Comparison of ENCODE assay signal across 12 mouse cellular contexts in the genomic region with DNA sequence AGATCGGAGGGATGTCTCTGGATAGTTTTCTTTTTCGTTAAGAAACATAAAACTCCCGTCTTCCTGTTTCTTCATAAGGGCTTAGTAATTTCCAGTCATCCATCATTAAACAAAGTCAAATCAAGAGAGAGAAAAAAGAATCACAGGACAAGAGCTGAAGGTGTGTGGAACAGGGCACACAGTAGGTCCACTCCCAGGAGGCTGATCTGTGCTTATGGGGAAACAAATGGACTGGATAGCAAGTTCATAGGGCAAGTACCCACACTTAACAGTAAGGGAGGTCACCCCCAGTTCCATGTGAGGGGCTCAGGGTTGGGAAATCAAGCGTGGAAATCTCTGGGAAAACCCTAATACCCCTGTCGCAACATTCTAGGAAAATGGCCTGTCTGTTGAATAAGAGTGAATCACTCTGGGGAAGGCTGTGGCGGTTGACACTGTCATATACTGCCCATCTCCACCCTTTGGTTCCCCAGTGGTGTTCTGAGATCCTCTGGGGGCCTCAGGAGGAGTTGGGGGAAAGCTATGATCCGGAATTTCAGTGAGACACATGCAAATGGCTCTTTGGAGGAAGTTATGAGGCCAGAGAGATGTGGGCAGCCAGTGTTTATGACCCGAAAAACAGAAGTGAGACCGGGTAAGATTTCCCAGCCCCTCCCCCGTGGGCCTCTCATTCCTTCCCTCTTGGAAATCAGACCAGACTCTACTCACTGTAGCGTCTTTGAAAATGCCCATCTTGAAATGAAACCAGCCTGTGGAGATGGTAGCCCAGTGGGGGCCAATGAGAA. TPM values are rescaled to one million over a fixed set of nuclear protein-coding genes. Genes with fewer than 3 reads are reported as not detected.
A peak's percentile ranks its signal among the peaks of the same experiment; 100 is the strongest.
DNase-seq lines count a peak whose midpoint lies in the region; ATAC-seq and TF ChIP-seq lines count a peak whose summit lies in the region.
"Had no signal": no experiment of that assay in that cellular context is flagged by ENCODE, and none has a peak within 500 bp of the region (broad histone marks: within the 10 kb centered on the region; RNA-seq: fewer than 3 reads in every experiment).

No protein-coding gene starts in this region.

- ATAC-seq in kidney, embryonic 16.5 days (ENCODE audit: low FRiP score, low TSS enrichment): peak; percentile 11; the same call in 1 of the 2 replicates
- peak; percentile 60 to 61; a peak in 3 of 4 replicates for ATAC-seq in hematopoietic stem cell, adult 5-6 weeks (replicated peaks in 1 of 2; ENCODE audit: insufficient read depth in 1 of 2, low FRiP score in 2 of 2, low TSS enrichment in 1 of 2, low read depth in 1 of 2, poor library complexity in 2 of 2, severe bottlenecking in 2 of 2)
- peak; percentile 87 for ATAC-seq in monocyte, adult 5-6 weeks (replicated peaks; ENCODE audit: insufficient number of reproducible peaks, low FRiP score, low TSS enrichment, poor library complexity, severe bottlenecking)
- ATAC-seq in erythroblast, adult 5-6 weeks (replicated peaks; ENCODE audit: low FRiP score, poor library complexity, severe bottlenecking): no peak
- ATAC-seq: forebrain, embryonic 16.5 days had no signal

- 38% methylated on average over 11 of the region's 11 CpGs for WGBS in kidney, embryonic 16.5 days

- TF ChIP-seq EP300 in CH12.LX (IDR thresholded peaks at IDR 0.05; ENCODE audit: low read length): peak; percentile 97

- peak; percentile 56; the same call in 1 of the 2 replicates for TF ChIP-seq POLR2A in CH12.LX (IDR thresholded peaks at IDR 0.05; ENCODE audit: low read depth, low read length)

- H3K79me2 ChIP-seq in CH12.LX (replicated peaks; ENCODE audit: control insufficient read depth, extremely low read depth, insufficient read depth, poor library complexity, severe bottlenecking): no peaks in the 10 kb centered on the region

- in situ Hi-C loops in CH12.LX (cut with MboI; ENCODE audit: low pct_ligation_motif_present, low pct_unique_long_range_greater_than_20kb, low sequenced_read_pairs): no loop called here

- H3K4me2 ChIP-seq in kidney, embryonic 16.5 days (replicated peaks; ENCODE audit: low read depth, low read length): peak overlapping the region; percentile 25
- H3K4me2 ChIP-seq in CH12.LX (ENCODE audit: insufficient read depth, low read depth, poor library complexity, severe bottlenecking): peak overlapping the region; percentile 74
- H3K4me2 ChIP-seq: embryonic facial prominence, embryonic 13.5 days; hindbrain, embryonic 12.5 days; stomach, embryonic 15.5 days had no signal

- H3K9ac ChIP-seq in kidney, embryonic 16.5 days (replicated peaks; ENCODE audit: low read length): no peak overlapping the region
- peak overlapping the region; percentile 1; the same call in 1 of the 2 replicates for H3K9ac ChIP-seq in CH12.LX (ENCODE audit: insufficient read depth, low read depth)
- H3K9ac ChIP-seq: embryonic facial prominence, embryonic 13.5 days; hindbrain, embryonic 12.5 days; stomach, embryonic 15.5 days had no signal

- H3K4me1 ChIP-seq in kidney, embryonic 16.5 days (ENCODE audit: insufficient read depth, low read length): peaks cover 29% of the 10 kb centered on the region
- peaks cover 22 to 67% of the 10 kb centered on the region in 2 experiments for H3K4me1 ChIP-seq in CH12.LX (ENCODE audit: control insufficient read depth in 1 of 2, insufficient read depth in 2 of 2)

- dilution Hi-C loops in CH12.LX (cut with MboI; ENCODE audit: extremely low pct_ligation_motif_present, extremely low pct_unique_long_range_greater_than_20kb, low sequenced_read_pairs): no loop called here

- H3K4me3 ChIP-seq in kidney, embryonic 16.5 days (ENCODE audit: low read length): no peak overlapping the region
- peak overlapping the region in 2 of 3 experiments; percentile 4 to 31 for H3K4me3 ChIP-seq in CH12.LX (replicated peaks in 1 of 3; ENCODE audit: low read depth in 2 of 3, low read length in 2 of 3, poor library complexity in 1 of 3)
- H3K4me3 ChIP-seq: embryonic facial prominence, embryonic 13.5 days; hindbrain, embryonic 12.5 days; stomach, embryonic 15.5 days had no signal

- TF ChIP-seq RAD21 in CH12.LX (IDR thresholded peaks at IDR 0.05; ENCODE audit: low read depth, low read length): peak; percentile 24

- H3K9me3 ChIP-seq in kidney, embryonic 16.5 days (ENCODE audit: low read length): no peaks in the 10 kb centered on the region
- H3K9me3 ChIP-seq in CH12.LX (replicated peaks; ENCODE audit: low read length): peaks cover 8% of the 10 kb centered on the region
- H3K9me3 ChIP-seq: embryonic facial prominence, embryonic 13.5 days; hindbrain, embryonic 12.5 days; stomach, embryonic 15.5 days had no signal

- H3K36me3 ChIP-seq in kidney, embryonic 16.5 days (ENCODE audit: insufficient read depth, low read length): no peaks in the 10 kb centered on the region
- no peaks in the 10 kb centered on the region for H3K36me3 ChIP-seq in CH12.LX (replicated peaks in 1 of 2; ENCODE audit: control insufficient read depth in 1 of 2, insufficient read depth in 1 of 2, low read length in 1 of 2)
- H3K36me3 ChIP-seq: embryonic facial prominence, embryonic 13.5 days; hindbrain, embryonic 12.5 days; stomach, embryonic 15.5 days had no signal

- peak overlapping the region; percentile 79 for H3K27ac ChIP-seq in kidney, embryonic 16.5 days (ENCODE audit: low read length)
- H3K27ac ChIP-seq in CH12.LX (ENCODE audit: insufficient read depth, low read depth): peak overlapping the region; percentile 91
- H3K27ac ChIP-seq: embryonic facial prominence, embryonic 13.5 days; hindbrain, embryonic 12.5 days; stomach, embryonic 15.5 days had no signal

- H3K27me3 ChIP-seq in kidney, embryonic 16.5 days (ENCODE audit: insufficient read depth, low read length): no peaks in the 10 kb centered on the region
- peaks cover 23% of the 10 kb centered on the region for H3K27me3 ChIP-seq in CH12.LX (replicated peaks)
- H3K27me3 ChIP-seq: stomach, embryonic 15.5 days had no signal

- no peak for DNase-seq in kidney, postnatal 36 days
- peak; percentile 96 for DNase-seq in CH12.LX (ENCODE audit: extremely low read depth)
- no peak for DNase-seq in right cerebral cortex, postnatal 25 days
- no peak for DNase-seq in heart, postnatal 4 days

- no peak; a peak in 1 of 4 replicates for TF ChIP-seq CTCF in CH12.LX (conservative IDR thresholded peaks at IDR 0.05 in 1 of 2, IDR thresholded peaks at IDR 0.05 in 1 of 2; ENCODE audit: low read depth in 2 of 2, low read length in 2 of 2)

TF ChIP-seq in CH12.LX, 34 proteins besides CTCF, POLR2A, EP300 and RAD21 (continues in another document):
- peak; percentile 93 for TF ChIP-seq MEF2A (IDR thresholded peaks at IDR 0.05; ENCODE audit: borderline replicate concordance, low read depth, low read length)
- TF ChIP-seq TBP (conservative IDR thresholded peaks at IDR 0.05; ENCODE audit: low read depth, low read length): no peak
- TF ChIP-seq HCFC1 (IDR thresholded peaks at IDR 0.05; ENCODE audit: low read depth, low read length): peak; percentile 64
- no peak for TF ChIP-seq PAX5 (IDR thresholded peaks at IDR 0.05; ENCODE audit: low read length)
- 0 out of 2 replicates have a peak, but pooled peaks have one; percentile 42 for TF ChIP-seq SIN3A (IDR thresholded peaks at IDR 0.05; ENCODE audit: low read length)
- peak; percentile 96 for TF ChIP-seq MAZ (IDR thresholded peaks at IDR 0.05; ENCODE audit: low read depth, low read length)
- no peak for TF ChIP-seq USF1 (IDR thresholded peaks at IDR 0.05; ENCODE audit: low read depth, low read length)
- no peak for TF ChIP-seq UBTF (IDR thresholded peaks at IDR 0.05; ENCODE audit: low read depth, low read length)
- no peak for TF ChIP-seq POLR2AphosphoS2 (IDR thresholded peaks at IDR 0.05; ENCODE audit: low read depth, low read length)
- 0 out of 2 replicates have a peak, but pooled peaks have one; percentile 33 for TF ChIP-seq JUND (conservative IDR thresholded peaks at IDR 0.05; ENCODE audit: low read depth, low read length)
- peak; percentile 86 for TF ChIP-seq MAFK (IDR thresholded peaks at IDR 0.05; ENCODE audit: insufficient replicate concordance, low read length)
- TF ChIP-seq IRF4 (IDR thresholded peaks at IDR 0.05; ENCODE audit: low read depth, low read length): peak; percentile 99
- TF ChIP-seq NRF1 (IDR thresholded peaks at IDR 0.05; ENCODE audit: low read depth, low read length): no peak
- TF ChIP-seq BHLHE40 (IDR thresholded peaks at IDR 0.05; ENCODE audit: low read depth, low read length): peak; percentile 93
- peak; percentile 100 for TF ChIP-seq ZKSCAN1 (IDR thresholded peaks at IDR 0.05; ENCODE audit: borderline replicate concordance, low read depth, low read length)
- TF ChIP-seq GABPA (IDR thresholded peaks at IDR 0.05; ENCODE audit: insufficient replicate concordance, low read depth, low read length): no peak
- TF ChIP-seq MXI1 (IDR thresholded peaks at IDR 0.05; ENCODE audit: low read depth, low read length): no peak
- 0 out of 2 replicates have a peak, but pooled peaks have one; percentile 28 for TF ChIP-seq E2F4 (IDR thresholded peaks at IDR 0.05; ENCODE audit: insufficient replicate concordance, low read depth, low read length)
- no peak; the same call in 1 of the 2 replicates for TF ChIP-seq MAX (IDR thresholded peaks at IDR 0.05; ENCODE audit: low read length)
- TF ChIP-seq CHD1 (IDR thresholded peaks at IDR 0.05; ENCODE audit: low read depth, low read length): no peak; the same call in 1 of the 2 replicates

RNA-seq across cellular contexts. Expression of gene Socs3, which starts 23.5 kb away (rescaled TPM):
- 14.6 and 15.9 TPM in 2 replicates for polyA plus RNA-seq in kidney, embryonic 16.5 days (2015; fragmentation: Nextera tagmentation; extraction: Ambion mirVana)
- 2.5 and 4.7 TPM in 2 replicates for total RNA-seq in CH12.LX (2012; rRNA removed)
- 1.1 and 1.2 TPM in 2 replicates for total RNA-seq in CH12.LX (2014; rRNA removed)
- polyA plus RNA-seq in CH12.LX (2012; ENCODE audit: insufficient read length, low read depth): 0.83 and 1.1 TPM in 2 replicates
- total RNA-seq in hematopoietic stem cell, adult 5-6 weeks (2017): 38.0 and 44.5 TPM in 2 replicates
- total RNA-seq in monocyte, adult 5-6 weeks (2017): 67.9 to 84.4 TPM (median 70.9 TPM) in 3 replicates
- 1 to 10 TPM; 5.5 TPM for total RNA-seq in heart, postnatal 4 days (2021)
- total RNA-seq in erythroblast, adult 5-6 weeks (2015; ENCODE audit: low replicate concordance): 0.19 and 0.42 TPM in 2 replicates
- 1.3 and 1.5 TPM in 2 replicates for total RNA-seq in erythroblast, adult 5-6 weeks (2017; ENCODE audit: low replicate concordance)

RNA-seq across cellular contexts. Expression of gene Pgs1, which starts 39.7 kb away (rescaled TPM):
- 37.5 and 41.8 TPM in 2 replicates for polyA plus RNA-seq in kidney, embryonic 16.5 days (2015; fragmentation: Nextera tagmentation; extraction: Ambion mirVana)
- total RNA-seq in CH12.LX (2012; rRNA removed) (60.5 and 64.5 TPM in 2 replicates), CH12.LX (2014; rRNA removed) (38.1 and 39.8 TPM in 2 replicates)
- 50.4 and 50.8 TPM in 2 replicates for polyA plus RNA-seq in CH12.LX (2012; ENCODE audit: insufficient read length, low read depth)
- 8.1 and 18.7 TPM in 2 replicates for total RNA-seq in hematopoietic stem cell, adult 5-6 weeks (2017)
- 20.4 to 31.7 TPM (median 30.1 TPM) in 3 replicates for total RNA-seq in monocyte, adult 5-6 weeks (2017)
- 10 to 100 TPM; 25.0 to 26.2 TPM for total RNA-seq in heart, postnatal 4 days (2021)
- 9.2 and 14.6 TPM in 2 replicates for total RNA-seq in erythroblast, adult 5-6 weeks (2015; ENCODE audit: low replicate concordance)
- 20.8 and 32.9 TPM in 2 replicates for total RNA-seq in erythroblast, adult 5-6 weeks (2017; ENCODE audit: low replicate concordance)
